Mouse (Mus musculus): ENCODE results near the gene Nebl. TPM values are rescaled to one million over a fixed set of nuclear protein-coding genes. Genes with fewer than 3 reads are reported as not detected.
"Not testable (repeated sequence)": the region's sequence is repeated elsewhere in the genome, so short reads cannot be mapped to it uniquely, and the experiment has no call there.

Nebl gene
- polyA plus RNA-seq, 1 experiment from 2014 or later = 4.4 TPM

DNA sequence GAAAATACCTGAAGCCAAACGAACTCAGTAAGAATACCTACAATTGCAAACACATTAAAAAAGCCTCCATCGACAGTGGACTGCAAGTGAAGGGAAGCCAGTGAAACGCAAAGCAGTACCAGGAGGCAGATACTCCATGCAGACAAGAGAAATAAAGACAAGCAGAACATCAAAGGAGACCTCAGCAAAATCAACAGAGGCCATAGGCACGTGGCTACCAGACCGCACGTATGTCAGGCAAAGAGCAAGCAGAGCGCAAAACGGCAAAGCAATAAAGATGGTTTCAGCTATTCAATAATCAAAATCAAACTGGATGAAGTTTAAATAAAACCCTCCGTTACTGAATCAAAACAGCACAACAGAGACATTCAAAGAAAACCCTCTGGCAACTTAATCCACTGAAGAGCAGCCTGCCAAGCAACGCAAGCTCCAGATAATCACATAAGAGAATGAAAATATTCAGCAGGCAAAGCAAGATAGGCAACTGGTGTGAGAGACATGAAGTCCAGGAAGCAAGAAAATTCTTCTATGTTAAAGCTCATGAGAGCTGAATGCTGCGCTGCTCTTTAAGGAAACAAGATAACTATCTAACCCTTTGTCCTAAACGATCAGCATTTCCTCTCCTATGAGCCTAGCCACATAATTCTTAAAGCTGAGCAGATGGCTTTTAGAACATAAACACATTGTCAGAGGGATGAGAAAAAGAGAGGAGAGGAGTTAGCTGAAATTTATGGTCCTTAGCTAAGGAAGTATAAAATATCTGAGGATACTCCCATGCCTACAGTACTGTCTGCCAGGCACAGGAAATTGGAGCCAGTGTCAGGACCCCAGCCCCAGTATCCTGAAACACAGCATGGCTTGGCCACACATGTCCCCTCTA, 367.7 kb downstream of the Nebl start:
- 40% methylated on average over 12 of the region's 12 CpGs for WGBS
- Histone ChIP-seq H3K4me1 (no peaks in the 10 kb centered on the region; the same call in 1 of the 2 replicates), H3K9me3 (no peaks in the 10 kb centered on the region), H3K36me3 (no peaks in the 10 kb centered on the region), H3K27me3 (replicated peaks) (no peaks in the 10 kb centered on the region), H3K4me3 (replicated peaks) (no peak overlapping the region), H3K27ac (peak overlapping the region; percentile 1; the same call in 1 of the 2 replicates), H3K9ac (no peak overlapping the region), H3K4me2 (no peak overlapping the region)
- ATAC-seq (ENCODE audit: insufficient read depth, low FRiP score, low read depth) = no peak

GRCm38 (mm10) chr2:17362181-17362580, 369.1 kb downstream of the Nebl start:
- Histone ChIP-seq H3K4me3 (replicated peaks) (no peak overlapping the region), H3K9me3 (no peaks in the 10 kb centered on the region), H3K4me2 (no peak overlapping the region), H3K36me3 (no peaks in the 10 kb centered on the region), H3K27ac (no peak overlapping the region), H3K4me1 (no peaks in the 10 kb centered on the region; the same call in 1 of the 2 replicates), H3K27me3 (replicated peaks) (no peaks in the 10 kb centered on the region), H3K9ac (no peak overlapping the region)
- WGBS = 85% methylated on average over 1 of the region's 1 CpGs
- ATAC-seq (ENCODE audit: insufficient read depth, low FRiP score, low read depth) = no peak

DNA sequence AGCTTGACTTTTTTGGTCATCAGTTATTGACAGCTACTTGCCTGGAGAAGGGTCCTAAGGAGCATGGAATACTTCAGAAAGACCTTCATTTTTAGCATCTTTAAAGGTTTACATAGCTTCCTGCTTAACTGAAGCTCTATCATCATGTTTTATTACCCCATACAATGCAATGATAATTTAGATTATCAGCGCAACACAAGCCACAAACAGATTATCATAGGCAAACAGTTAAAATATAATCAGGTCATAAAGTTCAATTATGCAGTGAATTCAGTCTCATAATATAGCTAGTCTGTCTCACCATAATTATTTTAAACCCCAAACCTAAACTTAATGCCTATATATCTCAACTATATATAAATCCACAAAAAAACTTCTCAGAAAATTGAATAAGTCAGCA, 386.6 kb downstream of the Nebl start:
- no peaks in the 10 kb centered on the region for H3K27me3 ChIP-seq (replicated peaks)
- H3K9me3 ChIP-seq = no peaks in the 10 kb centered on the region
- no peaks in the 10 kb centered on the region for H3K4me1 ChIP-seq
- no peak overlapping the region for H3K27ac ChIP-seq
- H3K9ac ChIP-seq = no peak overlapping the region
- no peak for ATAC-seq (ENCODE audit: insufficient read depth, low FRiP score, low read depth)
- H3K4me3 ChIP-seq (replicated peaks) = no peak overlapping the region
- H3K4me2 ChIP-seq = no peak overlapping the region
- H3K36me3 ChIP-seq = no peaks in the 10 kb centered on the region
- WGBS = 92% methylated on average over 1 of the region's 1 CpGs

DNA sequence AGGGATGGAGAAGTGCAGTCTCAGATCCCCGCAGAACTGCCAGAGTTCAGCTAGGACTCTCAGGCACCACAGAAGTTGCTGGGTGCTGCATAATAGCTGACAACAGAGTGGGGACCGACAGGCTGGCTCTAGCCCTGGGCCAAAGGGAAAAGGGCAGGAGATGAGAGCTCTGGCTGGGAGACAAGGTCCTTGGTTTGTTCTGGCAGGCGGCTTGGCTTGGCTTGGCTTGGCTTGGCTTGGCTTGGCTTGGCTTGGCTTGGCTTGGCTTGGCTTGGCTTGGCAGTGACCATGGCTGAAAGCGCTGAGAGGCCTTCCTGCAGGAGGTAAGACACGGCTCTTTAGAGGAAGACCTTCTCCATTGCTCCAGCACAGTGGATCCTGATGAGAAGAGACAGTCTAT, 395.8 kb downstream of the Nebl start:
- H3K4me3 ChIP-seq (replicated peaks) = no peak overlapping the region
- no peaks in the 10 kb centered on the region for H3K4me1 ChIP-seq
- no peaks in the 10 kb centered on the region for H3K27me3 ChIP-seq (replicated peaks)
- H3K4me2 ChIP-seq = no peak overlapping the region
- no peak overlapping the region for H3K9ac ChIP-seq
- no peaks in the 10 kb centered on the region for H3K36me3 ChIP-seq
- no peak for ATAC-seq (ENCODE audit: insufficient read depth, low FRiP score, low read depth)
- no peaks in the 10 kb centered on the region for H3K9me3 ChIP-seq
- WGBS = 82% methylated on average over 5 of the region's 5 CpGs
- no peak overlapping the region for H3K27ac ChIP-seq

GRCm38 (mm10) chr2:17326590-17326989, 404.7 kb downstream of the Nebl start:
- Histone ChIP-seq H3K9ac (no peak overlapping the region), H3K27me3 (replicated peaks) (no peaks in the 10 kb centered on the region), H3K9me3 (no peaks in the 10 kb centered on the region), H3K36me3 (no peaks in the 10 kb centered on the region), H3K27ac (no peak overlapping the region), H3K4me2 (no peak overlapping the region), H3K4me1 (no peaks in the 10 kb centered on the region), H3K4me3 (replicated peaks) (no peak overlapping the region)
- 84% methylated on average over 1 of the region's 1 CpGs for WGBS
- no peak for ATAC-seq (ENCODE audit: insufficient read depth, low FRiP score, low read depth)

DNA sequence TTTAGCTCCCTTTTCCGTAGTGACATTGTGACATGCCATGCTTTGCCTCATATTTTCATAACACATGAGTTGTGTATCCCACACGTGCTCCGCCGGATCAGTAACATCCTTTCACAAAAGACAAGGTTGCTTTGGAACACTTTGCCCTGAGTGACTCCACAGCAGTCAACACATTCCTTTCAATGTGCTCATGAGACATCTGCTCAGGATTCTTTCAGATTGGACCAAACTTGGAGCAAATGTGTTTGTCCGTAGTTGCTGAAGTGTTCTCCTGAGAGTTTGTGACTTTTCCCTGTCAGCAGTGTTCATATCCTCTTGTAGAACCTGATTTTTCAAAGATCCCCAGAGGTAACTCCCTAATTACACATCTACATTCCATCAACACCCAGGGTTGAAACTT, 414.4 kb downstream of the Nebl start:
- no peak for ATAC-seq (ENCODE audit: insufficient read depth, low FRiP score, low read depth)
- Histone ChIP-seq H3K4me2 (no peak overlapping the region), H3K27ac (no peak overlapping the region), H3K9me3 (no peaks in the 10 kb centered on the region), H3K4me1 (no peaks in the 10 kb centered on the region), H3K9ac (no peak overlapping the region), H3K27me3 (replicated peaks) (no peaks in the 10 kb centered on the region), H3K4me3 (replicated peaks) (no peak overlapping the region), H3K36me3 (no peaks in the 10 kb centered on the region)
- 77% methylated on average over 5 of the region's 5 CpGs for WGBS

GRCm38 (mm10) chr2:17301379-17301778, 429.9 kb downstream of the Nebl start:
- H3K4me3 ChIP-seq (replicated peaks) = no peak overlapping the region

DNA sequence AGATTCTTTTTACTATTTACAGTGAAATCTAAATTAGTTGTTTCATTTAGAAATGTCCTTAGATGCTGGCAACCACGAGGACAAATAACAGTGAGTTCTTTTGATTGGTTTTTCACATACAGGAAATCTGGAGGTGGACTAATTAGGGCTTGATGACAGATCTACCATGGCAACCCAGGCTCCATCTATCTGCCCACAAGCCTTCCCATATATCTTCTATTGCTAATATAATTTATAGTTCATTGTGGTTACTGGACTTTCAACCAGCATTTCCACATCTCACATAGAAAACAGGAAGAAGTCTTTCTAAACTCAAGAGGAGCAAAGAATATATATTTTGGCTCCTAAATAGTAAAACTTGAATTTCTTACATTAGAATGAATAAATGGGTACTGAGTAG, 433.8 kb downstream of the Nebl start:
- Histone ChIP-seq H3K27ac (no peak overlapping the region), H3K4me3 (replicated peaks) (no peak overlapping the region), H3K9me3 (no peaks in the 10 kb centered on the region), H3K36me3 (no peaks in the 10 kb centered on the region), H3K4me1 (no peaks in the 10 kb centered on the region), H3K27me3 (replicated peaks) (no peaks in the 10 kb centered on the region), H3K4me2 (no peak overlapping the region), H3K9ac (no peak overlapping the region)
- WGBS = 63% methylated on average over 1 of the region's 1 CpGs
- no peak for ATAC-seq (ENCODE audit: insufficient read depth, low FRiP score, low read depth)

More at GRCm38 (mm10) chr2:17301379-17301778, 429.9 kb downstream of the Nebl start:
- no peaks in the 10 kb centered on the region for H3K27me3 ChIP-seq (replicated peaks)
- no peaks in the 10 kb centered on the region for H3K4me1 ChIP-seq
- no peak for ATAC-seq (ENCODE audit: insufficient read depth, low FRiP score, low read depth)
- no peak overlapping the region for H3K4me2 ChIP-seq
- no peak overlapping the region for H3K27ac ChIP-seq
- no peaks in the 10 kb centered on the region for H3K36me3 ChIP-seq
- no peak overlapping the region for H3K9ac ChIP-seq
- H3K9me3 ChIP-seq = no peaks in the 10 kb centered on the region

- not testable (repeated sequence) for H3K4me1 ChIP-seq; H3K27me3 ChIP-seq (replicated peaks); H3K36me3 ChIP-seq; ATAC-seq (ENCODE audit: insufficient read depth, low FRiP score, low read depth); H3K9me3 ChIP-seq; H3K27ac ChIP-seq; H3K4me2 ChIP-seq; H3K9ac ChIP-seq; H3K4me3 ChIP-seq (replicated peaks)
- WGBS = 85% methylated on average over 4 of the region's 5 CpGs
Observed at GRCm38 (mm10) chr2:17295257-17295656, 436.0 kb downstream of the Nebl start.

Small RNA genes within 50 kb of the gene (microRNA-seq; reads per million reads assigned to microRNA genes)
- gene Mir6419 = not detected

All from stomach, embryonic 15.5 days (tissue).